Mouse (Mus musculus) liver, adult (tissue): ENCODE results near the gene Ankrd22.

Experiments used
- GATA4 ChIP-seq: IDR thresholded peaks from 2 replicates; pipeline ENCODE4 v1.6.1; 2014; ENCODE audit warnings: mild to moderate bottlenecking, low read length; ENCODE audit not compliant: insufficient replicate concordance

Ankrd22 gene

DNA sequence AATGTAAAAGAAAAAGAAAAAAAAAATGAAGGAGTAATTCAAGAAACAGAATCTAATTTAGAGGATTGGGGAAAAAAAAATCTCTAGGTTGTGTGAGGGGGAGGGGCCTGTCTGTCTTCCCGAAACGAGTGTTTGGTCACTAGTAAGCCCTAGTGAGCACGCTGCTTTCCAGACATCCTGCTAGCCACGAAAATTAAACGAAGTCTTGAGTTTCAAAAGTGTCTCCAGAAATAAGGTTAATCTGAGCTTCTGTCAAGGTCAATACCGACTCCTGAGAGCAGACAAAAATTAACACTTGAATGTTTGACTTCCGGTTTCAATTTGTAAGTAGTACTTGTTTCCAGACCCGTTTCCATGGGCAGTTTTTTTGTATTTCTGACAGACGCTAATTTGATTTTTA, 27.3 kb upstream of the Ankrd22 start:
- TF ChIP-seq GATA4: no peak

DNA sequence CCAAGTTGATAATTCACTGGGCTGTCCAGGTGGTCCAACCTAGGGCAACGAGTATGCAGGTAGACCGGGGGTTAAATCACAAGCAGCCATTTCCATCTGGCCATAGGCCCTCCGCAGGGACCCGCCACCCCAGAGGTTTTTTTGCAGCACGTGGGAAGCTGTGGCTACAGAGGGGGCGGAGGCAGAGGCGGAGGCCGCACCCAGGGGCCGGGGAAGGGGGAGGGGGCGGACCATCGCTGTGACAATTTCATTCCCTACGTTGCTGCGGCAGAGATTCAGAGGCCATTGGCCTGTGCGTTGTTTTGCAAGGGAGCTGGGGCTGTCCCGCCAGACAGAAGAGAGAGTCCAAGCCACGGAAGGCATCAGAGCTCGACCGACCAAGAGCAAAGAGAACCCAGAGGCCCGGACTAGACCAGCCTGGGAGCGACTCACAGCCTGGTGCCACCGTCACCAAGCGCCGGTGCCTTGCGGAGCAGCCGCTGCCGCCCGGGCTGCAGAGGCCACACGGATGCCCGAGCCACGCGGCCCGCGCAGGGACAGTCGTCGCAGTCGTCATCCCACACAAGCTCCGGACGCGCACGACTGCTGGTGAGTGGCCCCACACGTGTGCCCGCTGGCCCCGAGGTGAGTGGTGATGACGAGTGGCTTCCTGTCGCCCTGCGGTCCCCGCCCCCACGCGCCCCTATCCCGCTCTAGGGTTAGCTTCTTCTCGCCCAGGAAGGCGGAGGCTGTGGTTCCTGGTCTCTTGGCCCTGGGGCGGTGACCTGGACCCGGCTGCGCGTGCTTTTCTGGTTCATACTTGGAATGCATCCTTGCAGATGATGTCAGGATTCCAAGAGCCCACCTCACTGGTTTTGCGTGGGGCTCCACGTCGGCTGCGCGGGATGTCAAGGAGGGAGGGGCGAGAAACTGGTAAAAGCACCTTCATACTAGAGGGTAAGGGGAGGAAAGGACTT, 26.4 kb upstream of the Ankrd22 start, which contains the start of gene Stambpl1:
TSS of gene Stambpl1 (plus strand) at position 222 of the 956 bp plus-strand sequence.
- TF ChIP-seq GATA4: no peak

DNA sequence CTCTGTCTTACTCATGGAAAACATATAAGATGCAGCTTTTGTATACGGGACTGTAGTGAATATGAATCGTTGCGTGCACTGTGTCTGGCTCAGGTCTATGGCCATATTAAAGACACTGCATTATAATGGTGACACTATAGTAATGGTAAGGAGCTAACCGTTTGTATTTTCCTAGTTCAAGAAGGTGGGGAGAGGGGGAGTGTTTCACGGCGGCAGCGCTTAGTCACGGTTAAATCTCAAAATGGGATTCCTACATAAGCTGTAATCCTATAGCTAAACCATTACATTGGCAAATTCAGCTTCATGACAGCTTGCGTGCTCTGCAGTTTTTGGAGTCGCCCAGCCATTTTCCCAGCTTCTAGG, 25.8 kb upstream of the Ankrd22 start:
- TF ChIP-seq GATA4: no peak

DNA sequence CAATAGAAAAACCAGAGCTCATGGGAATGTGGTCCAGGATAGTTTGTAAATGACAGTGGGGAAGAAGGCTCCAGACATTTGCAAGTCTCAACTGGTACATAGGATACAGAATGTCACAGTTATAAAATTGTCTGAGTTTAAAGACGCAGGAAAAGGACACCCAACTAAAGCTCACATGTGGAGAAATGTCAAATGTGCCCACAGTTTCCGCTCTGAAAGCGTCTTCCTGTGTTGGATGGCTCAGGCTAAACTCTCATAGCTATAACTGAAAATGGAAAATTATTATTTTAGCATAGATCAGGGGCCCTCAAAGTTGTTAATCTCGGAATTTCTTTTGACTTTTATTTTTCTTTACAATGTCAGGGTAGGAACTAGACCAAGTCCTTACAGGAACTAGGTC, 21.0 kb upstream of the Ankrd22 start:
- TF ChIP-seq GATA4: no peak

DNA sequence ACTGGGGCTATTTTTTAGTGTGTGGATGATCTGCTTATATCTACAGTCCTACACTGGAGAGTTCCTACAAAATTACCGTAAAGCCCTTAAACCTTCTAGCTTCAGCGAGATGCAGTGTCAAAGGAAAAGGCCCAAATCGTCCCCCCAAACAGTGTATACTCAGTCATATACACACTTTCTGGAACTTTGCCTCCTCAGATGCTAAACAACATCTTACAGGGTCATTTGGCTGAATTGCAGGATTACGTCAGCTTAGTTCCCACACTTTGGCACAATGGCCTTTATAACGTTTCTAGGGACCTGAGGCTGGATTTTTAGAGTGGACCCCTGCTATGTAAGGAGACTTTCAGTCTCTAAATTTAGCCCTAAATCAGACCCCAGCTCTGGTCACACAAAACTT, 16.6 kb upstream of the Ankrd22 start:
- TF ChIP-seq GATA4: no peak

DNA sequence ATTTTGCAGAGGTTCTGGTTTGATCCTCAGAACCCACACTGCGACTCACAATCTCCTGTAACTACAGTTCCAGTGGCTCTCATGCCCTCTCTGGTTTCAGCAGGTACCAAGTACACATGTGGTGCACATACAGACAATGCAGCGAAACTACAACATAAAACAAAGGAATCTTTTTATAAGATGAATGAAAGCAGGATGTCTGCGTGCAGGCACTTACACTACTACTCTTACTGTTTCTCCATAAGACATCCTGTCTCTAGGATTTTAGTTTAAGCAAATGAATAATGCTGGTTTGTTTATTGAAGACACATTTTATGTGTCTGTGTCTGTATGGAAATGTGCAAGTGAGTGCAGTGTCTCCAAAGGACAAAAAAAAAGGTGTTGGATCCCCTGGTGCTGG, 15.4 kb upstream of the Ankrd22 start:
- no peak for TF ChIP-seq GATA4

DNA sequence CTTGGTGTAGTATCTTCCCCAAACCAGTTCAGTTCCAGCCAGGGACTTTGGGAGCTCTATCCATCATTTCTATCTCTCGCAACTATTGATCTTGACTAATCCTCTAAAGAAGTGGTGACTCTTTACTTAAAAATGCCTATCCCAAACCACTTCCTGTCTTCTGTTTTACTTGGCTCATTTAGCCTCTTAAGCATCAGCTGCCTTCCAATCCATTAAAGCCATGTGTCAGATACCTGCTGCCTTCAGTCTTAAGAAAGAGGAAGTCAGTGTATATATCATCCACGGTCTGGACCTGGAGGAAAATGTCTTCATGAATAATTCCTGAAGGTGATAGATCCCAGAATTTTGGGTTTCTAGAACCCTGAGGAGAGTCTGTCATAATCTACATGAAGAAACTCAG, 14.5 kb upstream of the Ankrd22 start:
- no peak for TF ChIP-seq GATA4

DNA sequence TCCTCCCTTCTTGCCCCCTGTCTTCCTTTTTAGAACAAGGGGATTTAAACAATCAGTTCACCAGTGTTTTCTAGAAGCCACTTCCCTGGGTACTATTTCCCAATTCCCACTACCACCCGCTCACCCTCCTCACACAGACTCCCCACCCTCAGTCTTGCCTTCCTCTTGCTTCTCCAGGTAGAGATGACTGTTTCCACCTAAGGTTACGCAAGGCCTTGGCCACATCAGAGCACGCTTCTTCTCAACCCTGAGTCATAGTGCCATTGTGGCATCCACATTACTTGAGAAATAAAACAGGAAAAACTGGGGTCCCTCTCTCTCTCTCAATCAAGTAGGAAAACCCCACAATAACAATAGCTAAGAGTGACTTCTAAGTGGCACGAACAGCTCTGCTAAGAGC, 13.3 kb upstream of the Ankrd22 start:
- TF ChIP-seq GATA4: no peak

DNA sequence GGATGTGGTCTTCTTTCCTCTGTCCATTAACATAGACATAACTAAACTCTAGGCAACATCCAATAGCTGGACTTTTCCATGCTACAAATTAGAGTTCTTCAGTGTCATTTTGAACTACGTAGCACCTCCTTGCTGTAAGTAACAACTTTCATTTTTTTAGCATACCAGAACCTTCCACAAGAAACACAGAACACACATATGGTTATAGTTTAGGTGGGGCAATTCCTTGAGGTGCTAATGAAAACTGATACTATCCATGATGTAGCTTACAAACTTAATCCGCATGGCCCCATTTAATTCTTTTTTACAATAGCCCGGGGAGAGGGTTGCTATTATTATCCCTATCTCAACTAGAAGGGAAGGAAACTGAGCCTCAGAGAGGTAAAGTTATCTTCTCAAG, 8.2 kb upstream of the Ankrd22 start:
- TF ChIP-seq GATA4: no peak

DNA sequence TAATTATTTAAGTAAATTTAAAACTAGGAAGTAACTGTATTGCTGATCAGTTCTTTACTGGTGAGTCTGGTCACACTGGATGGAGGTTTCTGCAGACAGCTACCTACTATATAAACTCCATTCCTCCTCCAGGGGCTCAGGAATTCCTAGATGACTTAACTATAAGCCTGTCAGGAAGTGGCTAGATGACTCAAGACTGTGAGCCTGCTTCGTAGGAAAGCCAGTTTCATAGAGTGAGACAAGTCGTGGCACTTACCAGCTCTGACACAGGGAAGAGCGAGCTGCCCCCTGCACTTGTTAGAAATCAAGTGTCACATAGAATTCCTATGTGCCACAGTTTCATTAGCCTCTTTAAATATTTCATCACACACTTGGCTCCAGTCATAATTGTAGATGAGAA, 5.3 kb upstream of the Ankrd22 start:
- TF ChIP-seq GATA4: no peak

DNA sequence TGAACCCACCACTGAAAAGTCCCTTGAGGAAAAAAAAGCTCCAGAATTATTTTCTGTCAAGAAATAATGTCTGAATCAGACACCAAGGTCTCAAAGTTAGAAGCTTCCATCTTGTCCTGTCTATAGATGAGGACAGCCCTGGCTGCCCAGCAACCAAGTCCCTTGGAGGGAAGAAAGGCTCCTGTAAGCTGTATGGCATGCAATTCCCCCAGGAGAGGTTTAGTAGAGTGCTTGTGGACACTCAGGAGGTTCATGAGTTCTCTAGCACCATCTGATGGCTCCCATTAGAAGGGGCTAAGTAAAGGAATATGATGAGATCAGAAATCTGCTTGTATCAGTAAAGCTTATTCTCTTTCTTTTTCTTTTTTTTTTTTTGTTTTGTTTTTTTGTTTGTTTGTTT, 3.3 kb upstream of the Ankrd22 start:
- no peak for TF ChIP-seq GATA4

DNA sequence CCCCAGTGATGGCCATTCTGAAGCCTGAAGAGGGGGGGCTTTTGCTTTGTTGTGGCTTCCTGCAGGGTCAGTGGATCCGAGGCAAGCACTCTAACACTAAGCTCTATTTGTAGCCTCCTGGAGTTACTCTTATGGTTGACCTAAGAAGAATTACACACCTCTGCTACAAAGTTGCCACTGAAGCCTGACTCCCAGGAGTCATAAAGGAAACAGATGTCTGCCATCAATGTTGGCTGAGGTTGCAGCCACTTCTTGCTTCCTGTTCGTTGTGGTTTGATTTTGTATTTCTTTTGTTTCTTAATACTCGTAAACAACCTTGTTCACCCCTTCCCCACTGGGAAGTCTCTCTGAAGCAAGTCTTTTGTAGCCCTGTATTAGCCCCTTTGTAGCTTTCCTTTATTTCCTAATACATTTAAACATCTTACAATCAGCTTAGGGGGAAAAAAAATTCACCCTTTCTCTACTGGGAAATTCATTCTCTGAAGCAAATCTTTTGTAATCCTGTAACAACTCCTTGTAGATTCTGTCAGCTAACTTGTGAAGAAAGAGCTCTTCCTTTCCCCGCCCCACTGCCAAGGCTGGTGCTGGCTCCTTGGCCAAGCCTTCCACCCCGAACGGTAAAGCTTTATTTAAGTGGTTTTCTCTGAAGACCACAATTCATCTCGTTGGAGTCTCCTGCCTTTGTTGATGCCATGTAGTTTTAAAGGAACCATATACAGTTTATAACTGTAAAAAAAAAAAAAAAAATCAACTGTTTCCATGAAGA, 2.2 kb upstream of the Ankrd22 start:
- TF ChIP-seq GATA4: no peak

DNA sequence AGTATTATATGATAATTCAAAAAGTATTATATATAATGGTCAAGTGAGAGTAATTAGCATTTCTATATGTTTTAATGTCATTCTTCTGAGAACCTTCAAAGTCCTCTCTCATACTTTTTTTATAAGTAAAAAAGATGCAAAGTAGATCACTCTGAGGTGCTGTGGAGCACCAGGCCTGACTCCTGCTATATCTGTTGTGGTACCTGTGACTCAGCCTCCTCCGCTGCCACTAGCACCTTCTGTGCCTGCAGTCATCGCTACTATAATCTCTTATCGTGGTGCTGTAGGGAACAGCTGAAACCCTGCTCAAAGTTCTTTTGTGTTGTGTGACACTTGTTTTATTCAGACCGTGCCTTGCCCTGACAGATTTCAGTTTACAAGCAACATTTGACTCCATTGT, 533 bp upstream of the Ankrd22 start:
- TF ChIP-seq GATA4: no peak

DNA sequence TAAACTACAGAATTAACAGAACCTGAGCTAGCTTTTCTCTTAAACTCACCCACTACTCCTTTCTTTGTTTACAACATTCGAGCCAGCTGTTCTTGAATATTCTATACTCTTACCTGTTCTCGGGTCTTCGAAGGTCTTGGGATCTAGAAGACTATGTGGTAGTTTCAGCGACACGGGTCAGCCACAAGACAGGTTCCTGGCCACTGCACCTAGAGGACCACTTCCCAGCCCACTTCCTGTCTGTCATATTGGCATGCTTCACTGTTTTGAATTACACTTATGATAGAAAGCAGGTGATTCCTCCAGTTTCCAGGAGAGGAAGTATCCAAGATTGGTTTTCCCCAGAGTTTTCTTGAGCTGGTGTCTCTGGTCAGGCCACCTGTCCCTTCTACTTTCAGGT, 3.2 kb downstream of the Ankrd22 start:
- TF ChIP-seq GATA4: no peak

DNA sequence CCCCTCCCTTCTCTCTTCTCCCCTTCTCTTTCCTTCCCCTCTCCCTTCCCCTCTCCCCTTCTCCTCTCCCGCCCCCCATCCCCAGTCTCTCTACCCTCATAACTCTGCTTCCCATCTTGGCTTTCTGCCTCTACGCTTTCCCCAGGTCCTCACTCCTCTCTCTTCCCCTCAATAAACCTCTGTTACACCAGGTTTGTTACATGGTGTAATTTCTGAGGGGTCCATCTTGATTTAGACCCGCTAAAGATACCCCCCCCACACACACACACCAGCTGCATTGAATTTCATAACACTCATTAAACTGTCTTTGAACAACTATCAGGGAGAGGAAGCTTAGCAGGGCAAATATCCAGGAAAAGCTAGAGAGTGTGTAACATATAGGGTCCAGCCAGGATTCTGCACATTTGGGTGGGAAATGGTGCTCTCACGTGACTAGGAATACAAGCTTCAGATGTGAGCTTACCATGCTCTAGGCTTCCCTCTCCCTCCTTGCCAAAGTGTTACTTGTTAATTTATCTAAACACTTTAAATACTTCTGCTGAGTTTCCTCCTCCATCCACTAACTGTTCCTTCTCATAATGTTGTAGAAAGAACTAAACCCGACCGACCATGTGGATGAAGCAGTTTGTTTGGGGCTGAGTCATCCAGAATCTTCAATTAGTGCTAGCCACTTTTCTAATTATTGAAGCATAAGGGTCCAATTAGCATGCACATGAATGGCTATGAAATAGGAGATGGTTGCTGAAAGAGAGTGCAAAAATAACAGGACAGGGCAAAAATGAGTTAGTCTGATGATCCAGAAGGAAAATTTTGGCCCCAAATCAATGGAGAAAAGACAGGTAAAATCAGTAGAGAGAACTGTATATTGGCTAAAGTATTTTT, 12.3 kb downstream of the Ankrd22 start:
- no peak for TF ChIP-seq GATA4
